Mouse (Mus musculus) activated CD4-positive, CD25-positive, alpha-beta regulatory T cell (primary cell): ENCODE measurements around the gene Kcnip3. TPM values are rescaled to one million over a fixed set of nuclear protein-coding genes. Genes with fewer than 3 reads are reported as not detected.

Experiments
- polyA plus RNA-seq, 2 experiments: library from polyadenylated mRNA; unstranded; fragments of 100-300 nt; shearing (Covaris generic); gene quantifications; one replicate each; pipeline ENCODE4 v1.2.1; 2017

The Kcnip3 gene
- under 1 TPM; 0.32 to 0.58 TPM for polyA plus RNA-seq

DNA sequence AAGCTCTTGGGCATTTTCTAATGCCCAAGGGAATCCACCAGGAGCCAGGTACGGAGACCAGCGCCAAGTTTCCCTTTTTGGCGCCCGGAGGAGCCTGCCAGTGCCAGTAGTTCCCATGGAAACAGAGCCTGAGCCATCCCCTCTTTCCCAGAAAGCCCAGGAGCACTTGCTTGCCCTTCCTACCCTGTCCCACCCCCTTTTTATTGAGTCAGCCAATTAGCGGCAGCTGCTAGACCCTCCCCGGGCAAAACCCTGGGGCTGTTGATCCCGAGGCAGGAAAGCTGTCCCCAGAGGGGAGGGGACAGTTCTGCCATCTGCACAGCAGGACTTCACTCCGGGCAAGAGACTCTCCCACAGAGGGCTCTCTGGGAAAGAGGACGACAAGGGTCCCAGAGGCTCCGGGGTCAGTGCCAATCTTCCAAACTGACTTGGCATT, at the start of gene Kcnip3:
Kcnip3 (minus strand) TSS at position 89 of the 436 bp plus-strand sequence.

DNA sequence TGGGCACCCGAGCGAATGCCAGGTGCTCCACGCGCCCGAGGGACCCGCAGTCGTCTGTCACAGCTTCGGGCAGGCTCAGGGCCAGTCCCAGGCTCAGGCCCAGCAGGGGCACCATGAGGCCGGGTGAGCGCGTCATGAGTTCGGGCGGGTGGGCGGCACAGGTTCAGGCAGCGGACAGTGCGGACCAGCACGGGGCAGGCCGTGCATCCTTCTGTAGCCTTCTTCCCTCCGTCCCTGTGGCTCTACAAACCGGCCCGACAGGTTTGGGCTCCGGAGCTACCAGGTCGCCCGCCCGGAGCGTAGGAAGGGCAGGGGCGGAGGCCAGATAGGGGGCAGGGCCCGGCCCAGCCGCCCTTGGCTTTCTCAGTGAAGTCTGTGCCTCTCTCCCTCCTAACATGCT, 19.3 kb upstream of the Kcnip3 start, which contains the start of gene Prom2:
Prom2 (minus strand) TSS at position 283 of the 400 bp plus-strand sequence.

DNA sequence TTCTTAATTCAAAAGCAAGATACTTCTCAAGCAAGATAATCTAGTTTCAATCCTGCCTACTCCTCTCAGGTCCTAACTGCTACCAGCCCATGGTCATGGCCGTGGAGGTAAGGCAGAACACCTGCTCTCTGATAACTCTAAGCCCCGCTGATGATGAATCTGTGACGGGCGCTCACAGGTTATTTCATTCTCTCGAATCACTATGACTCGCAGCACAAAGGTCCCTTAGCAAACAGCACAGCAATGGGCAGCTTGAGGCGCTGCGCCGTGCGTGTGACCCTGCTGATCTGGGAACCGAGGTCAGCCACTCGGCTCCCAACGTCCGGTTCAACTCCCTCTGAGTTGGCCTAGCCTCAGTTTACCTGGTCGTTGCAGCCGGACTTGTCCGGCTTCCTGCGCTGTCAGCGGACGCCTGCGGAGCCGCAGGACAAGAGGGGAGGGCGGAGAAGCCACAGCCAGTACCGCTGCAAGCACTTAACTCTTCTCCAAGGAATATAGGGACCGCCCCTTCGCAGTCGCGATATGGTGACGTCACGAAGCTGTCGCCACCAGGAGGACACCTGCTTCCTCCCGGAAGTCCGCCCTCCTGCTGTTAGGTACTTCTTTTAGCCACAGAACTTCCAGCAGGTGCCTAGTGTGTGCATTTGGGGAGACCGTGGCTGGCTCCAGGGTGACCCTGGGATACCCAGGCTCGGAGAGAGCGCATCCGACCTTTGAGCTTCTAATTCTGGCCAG, 77.7 kb downstream of the Kcnip3 start, which contains the start of gene Fahd2a:
Fahd2a (minus strand) TSS at position 511 of the 735 bp plus-strand sequence.

DNA sequence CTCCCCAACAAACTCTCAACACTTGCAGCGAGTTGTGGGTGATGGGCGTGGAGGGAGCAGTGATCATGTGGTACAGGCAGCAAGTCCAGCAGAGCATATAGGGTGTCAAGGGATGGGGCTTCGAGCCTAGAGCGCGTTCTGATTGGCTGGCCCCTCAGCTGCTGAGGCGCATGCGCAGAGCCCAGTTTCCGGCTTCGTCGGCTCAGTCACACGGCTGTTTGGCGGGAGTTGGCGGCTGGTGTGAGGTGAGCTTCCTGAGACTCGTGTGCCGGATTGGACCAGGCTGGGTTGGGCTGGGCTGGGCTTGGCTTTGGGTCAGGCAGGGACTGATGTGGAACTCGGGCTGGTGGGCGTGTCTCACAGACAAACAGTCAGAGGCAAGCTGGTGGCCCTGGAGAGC, 96.9 kb downstream of the Kcnip3 start, which contains the start of gene Gpat2:
Gpat2 (plus strand) TSS at position 223 of the 400 bp plus-strand sequence.

Other genes with a start within 250 kb of the Kcnip3 start
- 100 to 1,000 TPM; 263 to 563 TPM for gene Dusp2, start 185.9 kb downstream of the Kcnip3 start, polyA plus RNA-seq
- gene Astl, start 183.5 kb downstream of the Kcnip3 start, polyA plus RNA-seq = under 1 TPM; 0.17 to 0.42 TPM
- under 1 TPM in 1 of 2 experiments, not detected in 1; 0.15 TPM for gene Adra2b, start 158.9 kb downstream of the Kcnip3 start, polyA plus RNA-seq
- gene Gpat2, start 96.9 kb downstream of the Kcnip3 start, polyA plus RNA-seq = under 1 TPM in 1 of 2 experiments, not detected in 1; 0.97 TPM
- 10 to 100 TPM; 36.5 to 37.9 TPM for gene Fahd2a, start 77.5 kb downstream of the Kcnip3 start, polyA plus RNA-seq
- under 1 TPM in 1 of 2 experiments, not detected in 1; 0.28 TPM for gene Prom2, start 19.4 kb upstream of the Kcnip3 start, polyA plus RNA-seq
- 1 to 10 TPM in 1 of 2 experiments, under 1 TPM in 1; 0.87 to 1.2 TPM for gene Zfp661, start 65.0 kb upstream of the Kcnip3 start, polyA plus RNA-seq
- gene Mrps5, start 65.1 kb upstream of the Kcnip3 start, polyA plus RNA-seq = 100 to 1,000 TPM in 1 of 2 experiments, 10 to 100 TPM in 1; 84.9 to 123 TPM
- under 1 TPM in 1 of 2 experiments, not detected in 1; 0.28 TPM for gene Mal, start 134.6 kb upstream of the Kcnip3 start, polyA plus RNA-seq
- gene Mall, start 207.8 kb upstream of the Kcnip3 start, polyA plus RNA-seq = not detected